Mouse (Mus musculus) layer of hippocampus, postnatal 25 days (tissue): Measurements from ENCODE around the gene Cypt3. TPM values are rescaled to one million over a fixed set of nuclear protein-coding genes. Genes with fewer than 3 reads are reported as not detected.

Experiments used
- DNase-seq, 2 experiments: peaks; one replicate each; pipeline ENCODE4 v3.0.0; 2022; ENCODE audit warnings: mixed read lengths in 2 of 2, low spot score in 1 of 2; ENCODE audit errors: extremely low spot score in 1 of 2
- total RNA-seq, 2 experiments: library from RNA; stranded (reverse); gene quantifications; 2 replicates each; pipeline ENCODE4 v1.2.3; 2021

Cypt3 gene
- not detected for total RNA-seq

GRCm38 (mm10) chrX:153558293-153558692, at the start of gene Cypt3:
Gene Cypt3 (plus strand): TSS chrX:153558593.
- DNase-seq, result no peak

- DNase-seq, result no peak
These were observed 42.9 kb upstream of the Cypt3 start for GRCm38 (mm10) chrX:153515491-153515890.

GRCm38 (mm10) chrX:153528399-153528798, 30.0 kb upstream of the Cypt3 start:
- DNase-seq, result no peak

- no peak for DNase-seq
These were observed 1.8 kb upstream of the Cypt3 start for GRCm38 (mm10) chrX:153556634-153557033.

DNA sequence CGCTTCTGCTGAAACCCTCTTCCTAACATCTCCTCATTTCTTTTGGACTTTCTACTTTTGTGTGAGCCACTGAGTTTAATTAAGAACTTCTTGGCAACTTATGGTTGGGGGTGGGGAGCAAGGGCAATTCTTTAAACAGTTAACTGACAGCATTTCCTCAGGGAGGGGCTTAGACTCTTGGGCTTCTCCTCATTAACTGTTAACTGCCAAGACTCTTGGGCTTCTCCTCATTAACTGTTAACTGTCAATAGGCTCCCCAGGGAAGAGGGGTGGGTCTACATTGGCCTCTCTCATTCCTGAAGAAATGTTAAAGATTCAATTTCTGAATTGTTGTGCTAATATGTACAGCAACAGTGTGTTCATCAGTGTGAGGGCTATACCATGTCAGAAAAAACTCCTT, 6.3 kb downstream of the Cypt3 start:
- no peak for DNase-seq

GRCm38 (mm10) chrX:153599583-153599982, 41.2 kb downstream of the Cypt3 start:
- no peak for DNase-seq

Other genes with a start within 250 kb of the Cypt3 start
- gene Ubqln2, start 60.4 kb upstream of the Cypt3 start, total RNA-seq, result 100 to 1,000 TPM; 242 to 253 TPM
- gene Kctd12b, start 137.8 kb downstream of the Cypt3 start, total RNA-seq, result 1 to 10 TPM; 3.8 to 4.3 TPM
- gene Nbdy, start 165.0 kb downstream of the Cypt3 start, total RNA-seq, result 10 to 100 TPM; 46.3 to 53.1 TPM